Mouse (Mus musculus): ENCODE data around the gene Pxk. TPM values are rescaled to one million over a fixed set of nuclear protein-coding genes. Genes with fewer than 3 reads are reported as not detected.

Pxk gene
- total and polyA plus RNA-seq, 3 experiments = 18.3 to 24.6 (median 23.1) TPM

- H3K27ac ChIP-seq = no peak overlapping the region
- no peak overlapping the region for H3K4me3 ChIP-seq
- WGBS = 50% methylated on average over 5 of the region's 5 CpGs
- no peak for DNase-seq
- TF ChIP-seq POLR2A (IDR thresholded peaks at IDR 0.05; ENCODE audit: insufficient read depth, low read depth, low read length) (no peak), EP300 (IDR thresholded peaks at IDR 0.05; ENCODE audit: insufficient read depth, low read depth, low read length) (no peak), CTCF (IDR thresholded peaks at IDR 0.05) (no peak)
- H3K4me1 ChIP-seq (ENCODE audit: control insufficient read depth, insufficient read depth, low read length) = peaks cover 4% of the 10 kb centered on the region
- H3K9ac ChIP-seq (ENCODE audit: low read depth, low read length) = no peak overlapping the region
- intact Hi-C loops (cut with DNase I) = no loop called here
- peaks cover 4% of the 10 kb centered on the region for H3K36me3 ChIP-seq (ENCODE audit: control insufficient read depth, insufficient read depth, low read length)
- no peaks in the 10 kb centered on the region for H3K27me3 ChIP-seq (ENCODE audit: control insufficient read depth, insufficient read depth, low read length)
- H3K79me2 ChIP-seq (replicated peaks; ENCODE audit: control insufficient read depth, insufficient read depth, low read length) = no peaks in the 10 kb centered on the region; the same call in 1 of the 2 replicates
These were observed 78.2 kb downstream of the Pxk start for GRCm38 (mm10) chr14:8176251-8176650.

- H3K36me3 ChIP-seq (ENCODE audit: control insufficient read depth, insufficient read depth, low read length) = no peaks in the 10 kb centered on the region
- no peak for DNase-seq
- no peaks in the 10 kb centered on the region for H3K4me1 ChIP-seq (ENCODE audit: control insufficient read depth, insufficient read depth, low read length)
- H3K79me2 ChIP-seq (replicated peaks; ENCODE audit: control insufficient read depth, insufficient read depth, low read length) = no peaks in the 10 kb centered on the region
- no peak overlapping the region for H3K4me3 ChIP-seq
- 67% methylated on average over 4 of the region's 4 CpGs for WGBS
- no peaks in the 10 kb centered on the region for H3K27me3 ChIP-seq (ENCODE audit: control insufficient read depth, insufficient read depth, low read length)
- TF ChIP-seq POLR2A (IDR thresholded peaks at IDR 0.05; ENCODE audit: insufficient read depth, low read depth, low read length) = no peak
- H3K9ac ChIP-seq (ENCODE audit: low read depth, low read length) = no peak overlapping the region
- no peak overlapping the region for H3K27ac ChIP-seq
- intact Hi-C loops (cut with DNase I) = no loop called here
These were observed 82.5 kb downstream of the Pxk start for GRCm38 (mm10) chr14:8180371-8181035.

GRCm38 (mm10) chr14:8183330-8183729, 85.3 kb downstream of the Pxk start:
- Histone ChIP-seq H3K9ac (ENCODE audit: low read depth, low read length) (no peak overlapping the region), H3K4me1 (ENCODE audit: control insufficient read depth, insufficient read depth, low read length) (no peaks in the 10 kb centered on the region), H3K27me3 (ENCODE audit: control insufficient read depth, insufficient read depth, low read length) (no peaks in the 10 kb centered on the region), H3K27ac (no peak overlapping the region), H3K79me2 (replicated peaks; ENCODE audit: control insufficient read depth, insufficient read depth, low read length) (no peaks in the 10 kb centered on the region), H3K4me3 (no peak overlapping the region), H3K36me3 (ENCODE audit: control insufficient read depth, insufficient read depth, low read length) (no peaks in the 10 kb centered on the region)
- TF ChIP-seq EP300 (IDR thresholded peaks at IDR 0.05; ENCODE audit: insufficient read depth, low read depth, low read length) (no peak), CTCF (IDR thresholded peaks at IDR 0.05) (peak; percentile 44), POLR2A (IDR thresholded peaks at IDR 0.05; ENCODE audit: insufficient read depth, low read depth, low read length) (no peak)
- no peak for DNase-seq
- intact Hi-C loops (cut with DNase I) = no loop called here
- 62% methylated on average over 3 of the region's 3 CpGs for WGBS

- no peak overlapping the region for H3K4me3 ChIP-seq
- 88% methylated on average over 6 of the region's 6 CpGs for WGBS
- TF ChIP-seq POLR2A (IDR thresholded peaks at IDR 0.05; ENCODE audit: insufficient read depth, low read depth, low read length) = no peak
- TF ChIP-seq EP300 (IDR thresholded peaks at IDR 0.05; ENCODE audit: insufficient read depth, low read depth, low read length) = no peak
- H3K9ac ChIP-seq (ENCODE audit: low read depth, low read length) = no peak overlapping the region
- no peaks in the 10 kb centered on the region for H3K36me3 ChIP-seq (ENCODE audit: control insufficient read depth, insufficient read depth, low read length)
- intact Hi-C loops (cut with DNase I) = no loop called here
- no peak overlapping the region for H3K27ac ChIP-seq
- H3K27me3 ChIP-seq (ENCODE audit: control insufficient read depth, insufficient read depth, low read length) = no peaks in the 10 kb centered on the region
- no peaks in the 10 kb centered on the region for H3K79me2 ChIP-seq (replicated peaks; ENCODE audit: control insufficient read depth, insufficient read depth, low read length)
- no peak for DNase-seq
- no peaks in the 10 kb centered on the region for H3K4me1 ChIP-seq (ENCODE audit: control insufficient read depth, insufficient read depth, low read length)
These were observed 88.5 kb downstream of the Pxk start for GRCm38 (mm10) chr14:8186278-8187045.

GRCm38 (mm10) chr14:8190556-8190955, 92.5 kb downstream of the Pxk start:
- no peaks in the 10 kb centered on the region for H3K4me1 ChIP-seq (ENCODE audit: control insufficient read depth, insufficient read depth, low read length)
- 83% methylated on average over 3 of the region's 3 CpGs for WGBS
- intact Hi-C loops (cut with DNase I) = no loop called here
- H3K9ac ChIP-seq (ENCODE audit: low read depth, low read length) = no peak overlapping the region
- H3K36me3 ChIP-seq (ENCODE audit: control insufficient read depth, insufficient read depth, low read length) = no peaks in the 10 kb centered on the region
- no peak overlapping the region for H3K27ac ChIP-seq
- DNase-seq = no peak
- no peak for TF ChIP-seq CTCF (IDR thresholded peaks at IDR 0.05)
- no peak for TF ChIP-seq EP300 (IDR thresholded peaks at IDR 0.05; ENCODE audit: insufficient read depth, low read depth, low read length)
- no peak for TF ChIP-seq POLR2A (IDR thresholded peaks at IDR 0.05; ENCODE audit: insufficient read depth, low read depth, low read length)
- H3K79me2 ChIP-seq (replicated peaks; ENCODE audit: control insufficient read depth, insufficient read depth, low read length) = no peaks in the 10 kb centered on the region
- no peaks in the 10 kb centered on the region for H3K27me3 ChIP-seq (ENCODE audit: control insufficient read depth, insufficient read depth, low read length)
- no peak overlapping the region for H3K4me3 ChIP-seq

- no peak overlapping the region for H3K4me3 ChIP-seq
These were observed 93.4 kb downstream of the Pxk start for GRCm38 (mm10) chr14:8191331-8191965.

More at GRCm38 (mm10) chr14:8191331-8191965, 93.4 kb downstream of the Pxk start:
- Histone ChIP-seq H3K27ac (no peak overlapping the region), H3K27me3 (ENCODE audit: control insufficient read depth, insufficient read depth, low read length) (no peaks in the 10 kb centered on the region), H3K79me2 (replicated peaks; ENCODE audit: control insufficient read depth, insufficient read depth, low read length) (no peaks in the 10 kb centered on the region), H3K9ac (ENCODE audit: low read depth, low read length) (no peak overlapping the region), H3K4me1 (ENCODE audit: control insufficient read depth, insufficient read depth, low read length) (no peaks in the 10 kb centered on the region), H3K36me3 (ENCODE audit: control insufficient read depth, insufficient read depth, low read length) (no peaks in the 10 kb centered on the region)
- intact Hi-C loops (cut with DNase I) = no loop called here
- WGBS = 79% methylated on average over 12 of the region's 12 CpGs
- DNase-seq = no peak
- no peak for TF ChIP-seq POLR2A (IDR thresholded peaks at IDR 0.05; ENCODE audit: insufficient read depth, low read depth, low read length)
- no peak for TF ChIP-seq CTCF (IDR thresholded peaks at IDR 0.05)
- TF ChIP-seq EP300 (IDR thresholded peaks at IDR 0.05; ENCODE audit: insufficient read depth, low read depth, low read length) = no peak

Data from heart, adult 2 months (tissue).